Mouse (Mus musculus) intestine, embryonic 15.5 days (tissue): ENCODE data around the gene Kctd17. TPM values are rescaled to one million over a fixed set of nuclear protein-coding genes. Genes with fewer than 3 reads are reported as not detected.

Experiments used
- ATAC-seq: fragments of 200-750 bp; cut with Nextera tagmentation; 2 replicates; pipeline ENCODE4 v1.8.0; 2017; ENCODE audit warnings: moderate TSS enrichment, moderate library complexity
- H3K27ac ChIP-seq: fragments of 300-500 bp; sonication (generic); 2 replicates; pipeline ENCODE4 v1.5.1; 2015; ENCODE audit warnings: mild to moderate bottlenecking, inconsistent platforms
- H3K27me3 ChIP-seq: fragments of 300-500 bp; sonication (generic); replicated peaks from 2 replicates; pipeline ENCODE4 v1.6.1; 2015; ENCODE audit warnings: inconsistent platforms
- H3K36me3 ChIP-seq: fragments of 300-500 bp; sonication (generic); 2 replicates; pipeline ENCODE4 v1.6.1; 2015; ENCODE audit warnings: inconsistent platforms
- H3K4me1 ChIP-seq: fragments of 300-500 bp; sonication (generic); replicated peaks from 2 replicates; pipeline ENCODE4 v1.6.1; 2015; ENCODE audit warnings: inconsistent platforms
- H3K4me2 ChIP-seq: fragments of 300-500 bp; sonication (generic); replicated peaks from 2 replicates; pipeline ENCODE4 v1.6.1; 2015; ENCODE audit warnings: mild to moderate bottlenecking, inconsistent platforms
- H3K4me3 ChIP-seq: fragments of 300-500 bp; sonication (generic); replicated peaks from 2 replicates; pipeline ENCODE4 v1.5.1; 2015; ENCODE audit warnings: inconsistent platforms
- H3K9ac ChIP-seq: fragments of 300-500 bp; sonication (generic); 2 replicates; pipeline ENCODE4 v1.6.1; 2015; ENCODE audit warnings: inconsistent platforms
- H3K9me3 ChIP-seq: fragments of 300-500 bp; sonication (generic); 2 replicates; pipeline ENCODE4 v1.6.1; 2016; ENCODE audit warnings: inconsistent platforms
- WGBS: fragments of 180-500 bp; shearing (Covaris S2); methylation state at CpG from one replicate; pipeline ENCODE4 v1.1.7; 2015; 5-methylcytosine and 5-hydroxymethylcytosine counted together
- polyA plus RNA-seq: library from polyadenylated mRNA; unstranded; fragments of >200 nt; fragmentation: Nextera tagmentation; extraction: Ambion mirVana; gene quantifications from 2 replicates; pipeline ENCODE4 v1.2.1, GENCODE M21; 2015

The Kctd17 gene
- 28.7 and 31.0 TPM in 2 replicates for polyA plus RNA-seq

GRCm38 (mm10) chr15:78428391-78429138, at the start of gene Kctd17:
Kctd17 (plus strand) TSS chr15:78428564.
- H3K27ac ChIP-seq: peak within 1 kb of the TSS; percentile 68
- peaks cover 46% of the 10 kb centered on the region for H3K27me3 ChIP-seq
- 2% methylated on average over 52 of the region's 52 CpGs for WGBS
- H3K4me2 ChIP-seq: peak within 1 kb of the TSS; percentile 71
- peaks cover 10% of the 10 kb centered on the region for H3K4me1 ChIP-seq
- no peaks in the 10 kb centered on the region for H3K9me3 ChIP-seq
- ATAC-seq: peak; percentile 82
- peak within 1 kb of the TSS; percentile 56 for H3K9ac ChIP-seq
- H3K4me3 ChIP-seq: peak within 1 kb of the TSS; percentile 57
- no peaks in the 10 kb centered on the region; the same call in 1 of the 2 replicates for H3K36me3 ChIP-seq

GRCm38 (mm10) chr15:78380208-78380607, 48.2 kb upstream of the Kctd17 start:
- Histone ChIP-seq H3K27ac (no peak overlapping the region), H3K9me3 (no peaks in the 10 kb centered on the region)
- ATAC-seq: no peak

GRCm38 (mm10) chr15:78380741-78381140, 47.6 kb upstream of the Kctd17 start:
- Histone ChIP-seq H3K27ac (no peak overlapping the region), H3K36me3 (no peaks in the 10 kb centered on the region), H3K4me3 (no peak overlapping the region), H3K27me3 (peaks cover 23% of the 10 kb centered on the region), H3K9ac (no peak overlapping the region), H3K4me1 (no peaks in the 10 kb centered on the region), H3K4me2 (no peak overlapping the region), H3K9me3 (no peaks in the 10 kb centered on the region)
- no peak for ATAC-seq
- 74% methylated on average over 4 of the region's 4 CpGs for WGBS

More at GRCm38 (mm10) chr15:78380208-78380607, 48.2 kb upstream of the Kctd17 start:
- Histone ChIP-seq H3K4me2 (no peak overlapping the region), H3K4me3 (no peak overlapping the region), H3K27me3 (peaks cover 28% of the 10 kb centered on the region), H3K4me1 (no peaks in the 10 kb centered on the region), H3K9ac (no peak overlapping the region), H3K36me3 (no peaks in the 10 kb centered on the region)
- 79% methylated on average over 2 of the region's 2 CpGs for WGBS

GRCm38 (mm10) chr15:78382115-78382514, 46.2 kb upstream of the Kctd17 start:
- no peak overlapping the region for H3K27ac ChIP-seq
- no peaks in the 10 kb centered on the region for H3K36me3 ChIP-seq

GRCm38 (mm10) chr15:78383450-78384219, 44.7 kb upstream of the Kctd17 start:
- no peak overlapping the region for H3K9ac ChIP-seq
- ATAC-seq: peak; percentile 80
- H3K4me3 ChIP-seq: no peak overlapping the region
- no peak overlapping the region for H3K4me2 ChIP-seq
- no peaks in the 10 kb centered on the region for H3K4me1 ChIP-seq
- 0 out of 2 replicates have a peak overlapping the region, but pooled peaks have one; percentile 19 for H3K27ac ChIP-seq
- H3K36me3 ChIP-seq: no peaks in the 10 kb centered on the region
- WGBS: 77% methylated on average over 11 of the region's 11 CpGs
- peaks cover 17% of the 10 kb centered on the region for H3K27me3 ChIP-seq
- no peaks in the 10 kb centered on the region for H3K9me3 ChIP-seq

More at GRCm38 (mm10) chr15:78382115-78382514, 46.2 kb upstream of the Kctd17 start:
- no peak overlapping the region for H3K9ac ChIP-seq
- ATAC-seq: no peak
- H3K4me3 ChIP-seq: no peak overlapping the region
- no peak overlapping the region for H3K4me2 ChIP-seq
- no peaks in the 10 kb centered on the region for H3K4me1 ChIP-seq
- 87% methylated on average over 4 of the region's 4 CpGs for WGBS
- H3K9me3 ChIP-seq: no peaks in the 10 kb centered on the region
- H3K27me3 ChIP-seq: peaks cover 28% of the 10 kb centered on the region

- H3K27me3 ChIP-seq: peaks cover 19% of the 10 kb centered on the region
- H3K27ac ChIP-seq: 0 out of 2 replicates have a peak overlapping the region, but pooled peaks have one; percentile 19
- H3K4me3 ChIP-seq: no peak overlapping the region
- WGBS: 62% methylated on average over 7 of the region's 7 CpGs
- H3K9ac ChIP-seq: no peak overlapping the region
- no peaks in the 10 kb centered on the region for H3K9me3 ChIP-seq
- no peaks in the 10 kb centered on the region for H3K4me1 ChIP-seq
- ATAC-seq: peak; percentile 84
- no peak overlapping the region for H3K4me2 ChIP-seq
- H3K36me3 ChIP-seq: no peaks in the 10 kb centered on the region
These were observed 43.9 kb upstream of the Kctd17 start for GRCm38 (mm10) chr15:78384220-78385116.

GRCm38 (mm10) chr15:78385564-78385963, 42.8 kb upstream of the Kctd17 start:
- Histone ChIP-seq H3K36me3 (no peaks in the 10 kb centered on the region), H3K4me1 (no peaks in the 10 kb centered on the region), H3K4me3 (no peak overlapping the region), H3K4me2 (no peak overlapping the region), H3K27ac (no peak overlapping the region), H3K27me3 (peaks cover 15% of the 10 kb centered on the region), H3K9ac (no peak overlapping the region), H3K9me3 (no peaks in the 10 kb centered on the region)
- no peak for ATAC-seq
- 84% methylated on average over 1 of the region's 1 CpGs for WGBS

GRCm38 (mm10) chr15:78390855-78391254, 37.5 kb upstream of the Kctd17 start:
- H3K27me3 ChIP-seq: peaks cover 29% of the 10 kb centered on the region
- H3K4me2 ChIP-seq: no peak overlapping the region
- H3K4me1 ChIP-seq: no peaks in the 10 kb centered on the region
- H3K9ac ChIP-seq: no peak overlapping the region
- H3K27ac ChIP-seq: no peak overlapping the region
- no peaks in the 10 kb centered on the region for H3K36me3 ChIP-seq
- no peak for ATAC-seq
- H3K4me3 ChIP-seq: no peak overlapping the region
- WGBS: 78% methylated on average over 3 of the region's 3 CpGs
- no peaks in the 10 kb centered on the region for H3K9me3 ChIP-seq

GRCm38 (mm10) chr15:78395478-78395962, 32.8 kb upstream of the Kctd17 start, which contains the start of gene Tex33:
Tex33 (minus strand) TSS chr15:78395912.
- H3K9me3 ChIP-seq: no peaks in the 10 kb centered on the region
- H3K4me1 ChIP-seq: no peaks in the 10 kb centered on the region
- H3K4me3 ChIP-seq: no peak within 1 kb of the TSS
- 74% methylated on average over 8 of the region's 8 CpGs for WGBS
- H3K9ac ChIP-seq: no peak within 1 kb of the TSS
- H3K36me3 ChIP-seq: no peaks in the 10 kb centered on the region
- no peak within 1 kb of the TSS for H3K4me2 ChIP-seq
- no peak for ATAC-seq
- peaks cover 24% of the 10 kb centered on the region for H3K27me3 ChIP-seq
- no peak within 1 kb of the TSS for H3K27ac ChIP-seq

GRCm38 (mm10) chr15:78401345-78401744, 27.0 kb upstream of the Kctd17 start:
- Histone ChIP-seq H3K4me1 (peaks cover 24% of the 10 kb centered on the region), H3K9ac (no peak overlapping the region), H3K4me3 (no peak overlapping the region), H3K4me2 (no peak overlapping the region), H3K27me3 (peaks cover 4% of the 10 kb centered on the region; the same call in 1 of the 2 replicates), H3K27ac (no peak overlapping the region), H3K36me3 (no peaks in the 10 kb centered on the region), H3K9me3 (no peaks in the 10 kb centered on the region)
- no peak for ATAC-seq
- WGBS: 76% methylated on average over 6 of the region's 6 CpGs

- Histone ChIP-seq H3K27ac (no peak overlapping the region), H3K9ac (no peak overlapping the region), H3K27me3 (peaks cover 4% of the 10 kb centered on the region; the same call in 1 of the 2 replicates), H3K4me3 (no peak overlapping the region), H3K4me1 (peaks cover 24% of the 10 kb centered on the region), H3K36me3 (no peaks in the 10 kb centered on the region), H3K4me2 (no peak overlapping the region), H3K9me3 (no peaks in the 10 kb centered on the region)
- WGBS: 49% methylated on average over 4 of the region's 4 CpGs
- no peak for ATAC-seq
These were observed 26.4 kb upstream of the Kctd17 start for GRCm38 (mm10) chr15:78401921-78402320.
